Mouse (Mus musculus): ENCODE measurements around the gene Rbl1. TPM values are rescaled to one million over a fixed set of nuclear protein-coding genes. Genes with fewer than 3 reads are reported as not detected.
A peak's percentile ranks its signal among the peaks of the same experiment; 100 is the strongest.
"Not testable (repeated sequence)": the region's sequence is repeated elsewhere in the genome, so short reads cannot be mapped to it uniquely, and the experiment has no call there.

Gene Rbl1
- total and polyA plus RNA-seq, 3 experiments: 14.9 to 27.4 (median 21.9) TPM

DNA sequence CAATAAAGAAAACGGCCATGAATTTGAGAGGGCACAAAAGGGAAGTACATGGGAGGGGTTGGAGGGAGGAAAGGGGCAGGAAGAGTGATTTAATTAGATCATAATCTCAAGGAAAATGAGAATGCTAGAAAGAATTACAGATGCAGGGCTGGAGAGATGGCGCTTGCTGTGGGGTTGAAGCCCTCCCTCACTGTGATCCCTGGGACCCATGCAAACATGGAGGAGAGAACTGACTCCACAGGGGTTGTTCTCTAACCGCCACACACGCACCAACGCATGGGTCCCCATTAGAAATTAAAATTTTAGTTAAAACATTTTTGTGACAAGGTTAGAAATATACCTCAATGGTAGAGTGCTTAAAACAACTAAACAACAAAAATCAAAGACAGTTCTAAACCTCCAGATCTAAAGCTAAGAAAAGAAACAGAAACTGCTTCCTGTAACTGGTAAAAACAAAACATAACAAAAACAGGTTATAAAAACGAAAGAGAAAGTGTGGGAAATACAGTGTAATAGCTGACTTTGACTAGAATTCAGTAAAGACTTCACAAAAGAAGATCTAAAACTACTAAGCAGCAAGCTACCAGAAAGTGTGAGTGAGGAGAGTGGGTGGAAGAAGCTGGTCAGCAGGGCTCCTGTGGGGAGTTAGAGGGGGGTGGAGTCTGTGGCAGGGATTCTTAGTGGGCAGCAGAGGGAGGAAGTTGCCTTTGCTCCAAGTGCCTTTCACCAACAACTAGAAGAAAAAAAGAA is 3.1 kb downstream of the Rbl1 start:
- Histone ChIP-seq H3K4me3 (replicated peaks in 1 of 3; ENCODE audit: low read depth in 2 of 3, low read length in 2 of 3, poor library complexity in 1 of 3) (peak overlapping the region; percentile 27 to 40 (median 36)), H3K27me3 (replicated peaks) (no peaks in the 10 kb centered on the region), H3K27ac (ENCODE audit: insufficient read depth, low read depth) (peak overlapping the region; percentile 89), H3K4me1 (ENCODE audit: control insufficient read depth in 1 of 2, insufficient read depth in 2 of 2) (peaks cover 0 to 15% of the 10 kb centered on the region in 2 experiments; a peak in 2 of 4 replicates), H3K36me3 (replicated peaks in 1 of 2; ENCODE audit: control insufficient read depth in 1 of 2, insufficient read depth in 1 of 2, low read length in 1 of 2) (peaks cover 21 to 30% of the 10 kb centered on the region in 2 experiments), H3K9me3 (replicated peaks; ENCODE audit: low read length) (peaks cover 5% of the 10 kb centered on the region), H3K79me2 (replicated peaks; ENCODE audit: control insufficient read depth, extremely low read depth, insufficient read depth, poor library complexity, severe bottlenecking) (peaks cover 14% of the 10 kb centered on the region), H3K4me2 (ENCODE audit: insufficient read depth, low read depth, poor library complexity, severe bottlenecking) (peak overlapping the region; percentile 99), H3K9ac (ENCODE audit: insufficient read depth, low read depth) (peak overlapping the region; percentile 90)
- TF ChIP-seq TBP (conservative IDR thresholded peaks at IDR 0.05; ENCODE audit: low read depth, low read length) (0 out of 2 replicates have a peak, but pooled peaks have one; percentile 45), POLR2A (IDR thresholded peaks at IDR 0.05; ENCODE audit: low read depth, low read length) (peak; percentile 49), NRF1 (IDR thresholded peaks at IDR 0.05; ENCODE audit: low read depth, low read length) (no peak), MYC (IDR thresholded peaks at IDR 0.05; ENCODE audit: low read depth, low read length) (no peak), BHLHE40 (IDR thresholded peaks at IDR 0.05; ENCODE audit: low read depth, low read length) (no peak), HCFC1 (IDR thresholded peaks at IDR 0.05; ENCODE audit: low read depth, low read length) (no peak; the same call in 1 of the 2 replicates), TCF12 (IDR thresholded peaks at IDR 0.05; ENCODE audit: low read depth, low read length) (no peak), CHD1 (IDR thresholded peaks at IDR 0.05; ENCODE audit: low read depth, low read length) (0 out of 2 replicates have a peak, but pooled peaks have one; percentile 28), RAD21 (IDR thresholded peaks at IDR 0.05; ENCODE audit: low read depth, low read length) (no peak), EP300 (IDR thresholded peaks at IDR 0.05; ENCODE audit: low read length) (peak; percentile 20; the same call in 1 of the 2 replicates), ZKSCAN1 (IDR thresholded peaks at IDR 0.05; ENCODE audit: borderline replicate concordance, low read depth, low read length) (no peak), IRF4 (IDR thresholded peaks at IDR 0.05; ENCODE audit: low read depth, low read length) (peak; percentile 50; the same call in 1 of the 2 replicates), UBTF (IDR thresholded peaks at IDR 0.05; ENCODE audit: low read depth, low read length) (no peak), NELFE (IDR thresholded peaks at IDR 0.05; ENCODE audit: low read depth, low read length) (peak; percentile 24; the same call in 1 of the 2 replicates), ETS1 (conservative IDR thresholded peaks at IDR 0.05; ENCODE audit: low read depth, low read length) (peak; percentile 46; the same call in 1 of the 2 replicates), ZMIZ1 (IDR thresholded peaks at IDR 0.05; ENCODE audit: low read depth, low read length) (no peak), POLR2AphosphoS2 (IDR thresholded peaks at IDR 0.05; ENCODE audit: low read depth, low read length) (no peak), USF1 (IDR thresholded peaks at IDR 0.05; ENCODE audit: low read depth, low read length) (no peak), KAT2A (IDR thresholded peaks at IDR 0.05; ENCODE audit: insufficient replicate concordance, low read length) (no peak), ZC3H11A (IDR thresholded peaks at IDR 0.05; ENCODE audit: low read depth, low read length) (no peak), SIN3A (IDR thresholded peaks at IDR 0.05; ENCODE audit: low read length) (peak; percentile 38; the same call in 1 of the 2 replicates), E2F4 (IDR thresholded peaks at IDR 0.05; ENCODE audit: insufficient replicate concordance, low read depth, low read length) (no peak), CTCF (conservative IDR thresholded peaks at IDR 0.05 in 1 of 2, IDR thresholded peaks at IDR 0.05 in 1 of 2; ENCODE audit: low read depth in 2 of 2, low read length in 2 of 2) (no peak), SMC3 (IDR thresholded peaks at IDR 0.05; ENCODE audit: low read depth, low read length) (no peak), JUND (conservative IDR thresholded peaks at IDR 0.05; ENCODE audit: low read depth, low read length) (0 out of 2 replicates have a peak, but pooled peaks have one; percentile 51)
- peak; percentile 61 for DNase-seq (ENCODE audit: extremely low read depth)
- dilution Hi-C loops (cut with MboI; ENCODE audit: extremely low pct_ligation_motif_present, extremely low pct_unique_long_range_greater_than_20kb, low sequenced_read_pairs) (no loop called here), in situ Hi-C loops (cut with MboI; ENCODE audit: low pct_ligation_motif_present, low pct_unique_long_range_greater_than_20kb, low sequenced_read_pairs) (loop anchor here (10.0 kb wide), 2 partner anchors 134 to 374 kb away; partner anchors contain the start of gene Blcap)

DNA sequence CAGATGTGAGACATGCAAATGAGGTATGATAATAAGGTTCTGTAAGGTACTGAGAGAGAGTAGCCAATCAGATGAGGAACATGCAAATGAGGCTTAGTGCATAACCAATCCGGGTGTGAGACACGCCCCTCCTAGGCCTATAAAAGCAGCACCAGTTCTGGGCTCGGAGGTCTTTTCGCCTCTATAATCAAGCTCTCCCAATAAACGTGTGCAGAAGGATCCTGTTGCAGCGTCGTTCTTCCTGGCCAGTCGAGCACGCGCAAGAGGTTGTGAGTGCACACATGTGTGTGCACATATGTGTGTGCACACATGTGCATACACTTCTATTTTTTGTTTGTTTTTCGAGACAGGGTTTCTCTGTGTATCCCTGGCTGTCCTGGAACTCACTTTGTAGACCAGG is 5.9 kb downstream of the Rbl1 start:
- H3K79me2 ChIP-seq (replicated peaks; ENCODE audit: control insufficient read depth, extremely low read depth, insufficient read depth, poor library complexity, severe bottlenecking): peaks cover 14% of the 10 kb centered on the region
- in situ Hi-C loops (cut with MboI; ENCODE audit: low pct_ligation_motif_present, low pct_unique_long_range_greater_than_20kb, low sequenced_read_pairs); H3K9me3 ChIP-seq (replicated peaks; ENCODE audit: low read length); dilution Hi-C loops (cut with MboI; ENCODE audit: extremely low pct_ligation_motif_present, extremely low pct_unique_long_range_greater_than_20kb, low sequenced_read_pairs); H3K27ac ChIP-seq (ENCODE audit: insufficient read depth, low read depth); H3K27me3 ChIP-seq (replicated peaks); H3K4me3 ChIP-seq (replicated peaks in 1 of 3; ENCODE audit: low read depth in 2 of 3, low read length in 2 of 3, poor library complexity in 1 of 3); H3K4me2 ChIP-seq (ENCODE audit: insufficient read depth, low read depth, poor library complexity, severe bottlenecking); H3K4me1 ChIP-seq (ENCODE audit: control insufficient read depth in 1 of 2, insufficient read depth in 2 of 2); DNase-seq (ENCODE audit: extremely low read depth); H3K9ac ChIP-seq (ENCODE audit: insufficient read depth, low read depth): not testable (repeated sequence)
- peaks cover 35 to 52% of the 10 kb centered on the region in 2 experiments for H3K36me3 ChIP-seq (replicated peaks in 1 of 2; ENCODE audit: control insufficient read depth in 1 of 2, insufficient read depth in 1 of 2, low read length in 1 of 2)

Data from CH12.LX (cell line).